Mouse (Mus musculus) heart, adult 9 months (tissue): ENCODE results near the gene Camta1.

ENCODE experiments used
- DNase-seq, 2 experiments: peaks; one replicate each; pipeline ENCODE4 v3.0.0; 2022; ENCODE audit warnings: low spot score in 2 of 2

Gene Camta1

GRCm38 (mm10) chr4:151779962-151780459 lies 81.7 kb downstream of the Camta1 start:
- DNase-seq, result no peak

GRCm38 (mm10) chr4:151778511-151778910 lies 83.2 kb downstream of the Camta1 start:
- peak in 1 of 2 experiments; percentile 21 for DNase-seq

GRCm38 (mm10) chr4:151777451-151777850 lies 84.2 kb downstream of the Camta1 start:
- DNase-seq, result no peak

- DNase-seq, result no peak
Measured at GRCm38 (mm10) chr4:151775441-151775840, 86.2 kb downstream of the Camta1 start.

GRCm38 (mm10) chr4:151773651-151774050 lies 88.0 kb downstream of the Camta1 start:
- no peak for DNase-seq

- DNase-seq, result no peak
Measured at GRCm38 (mm10) chr4:151773007-151773406, 88.7 kb downstream of the Camta1 start.

- DNase-seq, result no peak
Measured at GRCm38 (mm10) chr4:151770697-151771096, 91.0 kb downstream of the Camta1 start.

- DNase-seq, result no peak
Measured at GRCm38 (mm10) chr4:151767786-151768185, 93.9 kb downstream of the Camta1 start.

- no peak for DNase-seq
Measured at GRCm38 (mm10) chr4:151767361-151767760, 94.3 kb downstream of the Camta1 start.

- DNase-seq, result no peak
Measured at GRCm38 (mm10) chr4:151765376-151765775, 96.3 kb downstream of the Camta1 start.

- DNase-seq, result no peak
Measured at GRCm38 (mm10) chr4:151763928-151764327, 97.7 kb downstream of the Camta1 start.

- no peak for DNase-seq
Measured at GRCm38 (mm10) chr4:151759095-151759494, 102.6 kb downstream of the Camta1 start.

GRCm38 (mm10) chr4:151758337-151758736 lies 103.3 kb downstream of the Camta1 start:
- DNase-seq, result no peak

- DNase-seq, result no peak
Measured at GRCm38 (mm10) chr4:151757261-151757660, 104.4 kb downstream of the Camta1 start.

- peak; percentile 37 to 51 for DNase-seq
Measured at GRCm38 (mm10) chr4:151756400-151756799, 105.3 kb downstream of the Camta1 start.

- peak; percentile 64 to 65 for DNase-seq
Measured at GRCm38 (mm10) chr4:151753231-151753630, 108.4 kb downstream of the Camta1 start.

GRCm38 (mm10) chr4:151752551-151752950 lies 109.1 kb downstream of the Camta1 start:
- DNase-seq, result no peak

GRCm38 (mm10) chr4:151751270-151751945 lies 110.3 kb downstream of the Camta1 start:
- DNase-seq, result peak in 1 of 2 experiments; percentile 10

GRCm38 (mm10) chr4:151747723-151748122 lies 114.0 kb downstream of the Camta1 start:
- no peak for DNase-seq

GRCm38 (mm10) chr4:151746002-151746606 lies 115.6 kb downstream of the Camta1 start:
- no peak for DNase-seq

- peak; percentile 59 to 60 for DNase-seq
Measured at GRCm38 (mm10) chr4:151741249-151742137, 120.2 kb downstream of the Camta1 start.

GRCm38 (mm10) chr4:151739348-151739956 lies 122.2 kb downstream of the Camta1 start:
- no peak for DNase-seq
